Mouse (Mus musculus) intestine, embryonic 14.5 days (tissue): Measurements from ENCODE around the gene Kirrel3. TPM values are rescaled to one million over a fixed set of nuclear protein-coding genes. Genes with fewer than 3 reads are reported as not detected.

Source experiments
- ATAC-seq: fragments of 200-750 bp; cut with Nextera tagmentation; replicated peaks from 2 replicates; pipeline ENCODE4 v1.8.0; 2017; ENCODE audit warnings: low read depth, moderate number of reproducible peaks, moderate TSS enrichment, moderate library complexity; ENCODE audit not compliant: low FRiP score, low TSS enrichment
- DNase-seq: peaks from one replicate; pipeline ENCODE4 v3.0.0-alpha.2; 2018; ENCODE audit warnings: low spot score
- H3K27ac ChIP-seq: fragments of 300-500 bp; sonication (generic); 2 replicates; pipeline ENCODE4 v1.5.1; 2014; ENCODE audit warnings: low read depth, mild to moderate bottlenecking, control low read depth
- H3K27me3 ChIP-seq: fragments of 300-500 bp; sonication (generic); replicated peaks from 2 replicates; pipeline ENCODE4 v1.6.1; 2014; ENCODE audit warnings: low read length, control low read depth; ENCODE audit not compliant: control insufficient read depth, insufficient read depth
- H3K36me3 ChIP-seq: fragments of 300-500 bp; sonication (generic); 2 replicates; pipeline ENCODE4 v1.6.1; 2014; ENCODE audit warnings: low read length, control low read depth; ENCODE audit not compliant: control insufficient read depth, insufficient read depth
- H3K4me1 ChIP-seq: fragments of 300-500 bp; sonication (generic); replicated peaks from 2 replicates; pipeline ENCODE4 v1.6.1; 2014; ENCODE audit warnings: low read length, control low read depth, mixed read lengths; ENCODE audit not compliant: control insufficient read depth, insufficient read depth
- H3K4me2 ChIP-seq: fragments of 300-500 bp; sonication (generic); 2 replicates; pipeline ENCODE4 v1.6.1; 2014; ENCODE audit warnings: low read length
- H3K4me3 ChIP-seq: fragments of 300-500 bp; sonication (generic); 2 replicates; pipeline ENCODE4 v1.5.1; 2014; ENCODE audit warnings: low read depth, low read length, control low read depth, mixed read lengths
- H3K9ac ChIP-seq: fragments of 300-500 bp; sonication (generic); 2 replicates; pipeline ENCODE4 v1.6.1; 2014; ENCODE audit warnings: mild to moderate bottlenecking, low read length
- H3K9me3 ChIP-seq: fragments of 300-500 bp; sonication (generic); 2 replicates; pipeline ENCODE4 v1.6.1; 2016; ENCODE audit warnings: low read length, control low read depth; ENCODE audit not compliant: control insufficient read depth
- WGBS: fragments of 180-500 bp; shearing (Covaris S2); extraction: QIAGEN DNeasy Blood & Tissue Kit; methylation state at CpG from one replicate; pipeline ENCODE4 v1.1.7; 2014; 5-methylcytosine and 5-hydroxymethylcytosine counted together
- polyA plus RNA-seq: library from polyadenylated mRNA; unstranded; fragments of >200 nt; fragmentation: Nextera tagmentation; extraction: Ambion mirVana; gene quantifications from 2 replicates; pipeline ENCODE4 v1.2.1, GENCODE M21; 2014

Kirrel3 gene
- polyA plus RNA-seq, 1 experiment from 2014 or later: 3.2 TPM

- ATAC-seq: no peak
- no peaks in the 10 kb centered on the region for H3K9me3 ChIP-seq
- no peak overlapping the region for H3K27ac ChIP-seq
- H3K4me1 ChIP-seq: 0 out of 2 replicates have a peak, but pooled peaks cover 2% of the 10 kb centered on the region
- no peak overlapping the region for H3K9ac ChIP-seq
- no peak for DNase-seq
- no peak overlapping the region for H3K4me2 ChIP-seq
- no peaks in the 10 kb centered on the region for H3K36me3 ChIP-seq
- WGBS: 53% methylated on average over 2 of the region's 2 CpGs
- H3K4me3 ChIP-seq: no peak overlapping the region
- H3K27me3 ChIP-seq: no peaks in the 10 kb centered on the region
Observed at GRCm38 (mm10) chr9:34463666-34464065, 22.0 kb upstream of the Kirrel3 start.

- no peak for DNase-seq
- Histone ChIP-seq H3K4me2 (no peak overlapping the region), H3K9me3 (no peaks in the 10 kb centered on the region), H3K27ac (no peak overlapping the region), H3K4me3 (no peak overlapping the region), H3K9ac (no peak overlapping the region), H3K4me1 (0 out of 2 replicates have a peak, but pooled peaks cover 2% of the 10 kb centered on the region), H3K27me3 (no peaks in the 10 kb centered on the region), H3K36me3 (no peaks in the 10 kb centered on the region)
- ATAC-seq: no peak
- 61% methylated on average over 3 of the region's 3 CpGs for WGBS
Observed at GRCm38 (mm10) chr9:34466058-34466457, 19.6 kb upstream of the Kirrel3 start.

- Histone ChIP-seq H3K36me3 (no peaks in the 10 kb centered on the region), H3K9ac (no peak overlapping the region), H3K4me2 (no peak overlapping the region), H3K27ac (no peak overlapping the region), H3K4me1 (no peaks in the 10 kb centered on the region), H3K4me3 (no peak overlapping the region), H3K27me3 (no peaks in the 10 kb centered on the region), H3K9me3 (no peaks in the 10 kb centered on the region)
- no peak for ATAC-seq
- 83% methylated on average over 3 of the region's 3 CpGs for WGBS
- DNase-seq: no peak
Observed at GRCm38 (mm10) chr9:34469180-34469579, 16.5 kb upstream of the Kirrel3 start.

- Histone ChIP-seq H3K27ac (no peak overlapping the region), H3K27me3 (no peaks in the 10 kb centered on the region), H3K9me3 (no peaks in the 10 kb centered on the region), H3K9ac (no peak overlapping the region), H3K4me1 (no peaks in the 10 kb centered on the region), H3K4me2 (no peak overlapping the region), H3K4me3 (no peak overlapping the region), H3K36me3 (no peaks in the 10 kb centered on the region)
- ATAC-seq (no peak), DNase-seq (no peak)
- WGBS: 39% methylated on average over 5 of the region's 5 CpGs
Observed at GRCm38 (mm10) chr9:34476206-34476605, 9.5 kb upstream of the Kirrel3 start.

GRCm38 (mm10) chr9:34478494-34478893 lies 7.2 kb upstream of the Kirrel3 start:
- Histone ChIP-seq H3K4me1 (no peaks in the 10 kb centered on the region), H3K4me2 (no peak overlapping the region), H3K9me3 (no peaks in the 10 kb centered on the region), H3K4me3 (no peak overlapping the region), H3K36me3 (no peaks in the 10 kb centered on the region), H3K27me3 (no peaks in the 10 kb centered on the region), H3K9ac (no peak overlapping the region), H3K27ac (no peak overlapping the region)
- ATAC-seq (no peak), DNase-seq (no peak)
- WGBS: 86% methylated on average over 2 of the region's 2 CpGs

- 68% methylated on average over 2 of the region's 2 CpGs for WGBS
- Histone ChIP-seq H3K9ac (no peak overlapping the region), H3K27me3 (peaks cover 20% of the 10 kb centered on the region), H3K4me2 (no peak overlapping the region), H3K4me1 (no peaks in the 10 kb centered on the region; the same call in 1 of the 2 replicates), H3K4me3 (no peak overlapping the region), H3K9me3 (no peaks in the 10 kb centered on the region), H3K36me3 (no peaks in the 10 kb centered on the region), H3K27ac (no peak overlapping the region)
- ATAC-seq (no peak), DNase-seq (no peak)
Observed at GRCm38 (mm10) chr9:34483236-34483635, 2.5 kb upstream of the Kirrel3 start.

- WGBS: 56% methylated on average over 6 of the region's 6 CpGs
- H3K9me3 ChIP-seq: no peaks in the 10 kb centered on the region
- H3K27ac ChIP-seq: no peak overlapping the region
- H3K4me3 ChIP-seq: no peak overlapping the region
- no peak overlapping the region for H3K4me2 ChIP-seq
- ATAC-seq (no peak), DNase-seq (no peak)
- no peaks in the 10 kb centered on the region for H3K36me3 ChIP-seq
- H3K9ac ChIP-seq: no peak overlapping the region
- peaks cover 29% of the 10 kb centered on the region for H3K27me3 ChIP-seq
- H3K4me1 ChIP-seq: no peaks in the 10 kb centered on the region; the same call in 1 of the 2 replicates
Observed at GRCm38 (mm10) chr9:34484665-34485064, 1.0 kb upstream of the Kirrel3 start.

- peak overlapping the region; percentile 64 for H3K4me3 ChIP-seq
- H3K27ac ChIP-seq: no peak overlapping the region
- ATAC-seq (no peak), DNase-seq (no peak)
- H3K4me1 ChIP-seq: no peaks in the 10 kb centered on the region; the same call in 1 of the 2 replicates
- H3K27me3 ChIP-seq: peaks cover 52% of the 10 kb centered on the region
- H3K36me3 ChIP-seq: no peaks in the 10 kb centered on the region
- H3K9me3 ChIP-seq: no peaks in the 10 kb centered on the region
- under 1% methylated on average over 9 of the region's 9 CpGs for WGBS
- H3K9ac ChIP-seq: peak overlapping the region; percentile 32; the same call in 1 of the 2 replicates
- H3K4me2 ChIP-seq: peak overlapping the region; percentile 85
Observed at GRCm38 (mm10) chr9:34488267-34488666, 2.6 kb downstream of the Kirrel3 start.

GRCm38 (mm10) chr9:34488700-34489315 lies 3.1 kb downstream of the Kirrel3 start:
- peak overlapping the region; percentile 64 for H3K4me3 ChIP-seq
- no peak overlapping the region for H3K27ac ChIP-seq
- peak overlapping the region; percentile 32 for H3K9ac ChIP-seq
- no peaks in the 10 kb centered on the region; the same call in 1 of the 2 replicates for H3K4me1 ChIP-seq
- WGBS: under 1% methylated on average over 53 of the region's 53 CpGs
- no peaks in the 10 kb centered on the region for H3K36me3 ChIP-seq
- no peaks in the 10 kb centered on the region for H3K9me3 ChIP-seq
- no peak for ATAC-seq
- H3K4me2 ChIP-seq: peak overlapping the region; percentile 85
- peak; percentile 85 for DNase-seq
- peaks cover 52% of the 10 kb centered on the region for H3K27me3 ChIP-seq
